Mouse (Mus musculus): ENCODE results near the gene Klk1b3. TPM values are rescaled to one million over a fixed set of nuclear protein-coding genes. Genes with fewer than 3 reads are reported as not detected.
A peak's percentile ranks its signal among the peaks of the same experiment; 100 is the strongest.
"Not testable (repeated sequence)": the region's sequence is repeated elsewhere in the genome, so short reads cannot be mapped to it uniquely, and the experiment has no call there.

Gene Klk1b3
- polyA plus RNA-seq, 1 experiment from 2014 or later = not detected

GRCm38 (mm10) chr7:44240712-44241111 is 42.7 kb downstream of the Klk1b3 start:
- H3K36me3 ChIP-seq = no peaks in the 10 kb centered on the region
- no peaks in the 10 kb centered on the region for H3K27me3 ChIP-seq (ENCODE audit: insufficient read depth, poor library complexity, severe bottlenecking)
- H3K4me3 ChIP-seq = no peak overlapping the region
- 0 out of 2 replicates have a peak, but pooled peaks cover 5% of the 10 kb centered on the region for H3K9me3 ChIP-seq
- peaks cover 7% of the 10 kb centered on the region for H3K4me1 ChIP-seq (replicated peaks)
- DNase-seq (ENCODE audit: low spot score) = no peak
- H3K27ac ChIP-seq = no peak overlapping the region
- 60% methylated on average over 1 of the region's 1 CpGs for WGBS

GRCm38 (mm10) chr7:44241163-44241562 is 43.2 kb downstream of the Klk1b3 start:
- H3K36me3 ChIP-seq = no peaks in the 10 kb centered on the region
- DNase-seq (ENCODE audit: low spot score) = no peak
- peaks cover 9% of the 10 kb centered on the region for H3K4me1 ChIP-seq (replicated peaks)
- H3K27ac ChIP-seq = no peak overlapping the region
- H3K27me3 ChIP-seq (ENCODE audit: insufficient read depth, poor library complexity, severe bottlenecking) = no peaks in the 10 kb centered on the region
- no peak overlapping the region for H3K4me3 ChIP-seq
- 72% methylated on average over 2 of the region's 2 CpGs for WGBS
- 0 out of 2 replicates have a peak, but pooled peaks cover 5% of the 10 kb centered on the region for H3K9me3 ChIP-seq

- Histone ChIP-seq H3K9me3 (0 out of 2 replicates have a peak, but pooled peaks cover 5% of the 10 kb centered on the region), H3K4me3 (no peak overlapping the region), H3K36me3 (peaks cover 14% of the 10 kb centered on the region), H3K27me3 (ENCODE audit: insufficient read depth, poor library complexity, severe bottlenecking) (no peaks in the 10 kb centered on the region), H3K27ac (no peak overlapping the region), H3K4me1 (replicated peaks) (peaks cover 22% of the 10 kb centered on the region)
- no peak for DNase-seq (ENCODE audit: low spot score)
- WGBS = 50% methylated on average over 1 of the region's 1 CpGs
Observed at GRCm38 (mm10) chr7:44244080-44244479, 46.1 kb downstream of the Klk1b3 start.

- DNase-seq (ENCODE audit: low spot score) = peak; percentile 91
- Histone ChIP-seq H3K27me3 (ENCODE audit: insufficient read depth, poor library complexity, severe bottlenecking) (no peaks in the 10 kb centered on the region), H3K4me3 (peak within 1 kb of the TSS; percentile 93), H3K4me1 (replicated peaks) (peaks cover 32% of the 10 kb centered on the region), H3K27ac (peak within 1 kb of the TSS; percentile 97), H3K9me3 (no peaks in the 10 kb centered on the region), H3K36me3 (peaks cover 36% of the 10 kb centered on the region)
- under 1% methylated on average over 62 of the region's 62 CpGs for WGBS
Observed at GRCm38 (mm10) chr7:44246055-44246983, 48.3 kb downstream of the Klk1b3 start, which contains the start of the genes 1700028J19Rik and 2410002F23Rik. Gene 1700028J19Rik (minus strand): TSS chr7:44246695. Gene 2410002F23Rik (plus strand): TSS chr7:44246722.

- peak overlapping the region; percentile 97 for H3K27ac ChIP-seq
- no peaks in the 10 kb centered on the region for H3K9me3 ChIP-seq
- peak overlapping the region; percentile 93 for H3K4me3 ChIP-seq
- under 1% methylated on average over 23 of the region's 23 CpGs for WGBS
- peaks cover 32% of the 10 kb centered on the region for H3K4me1 ChIP-seq (replicated peaks)
- H3K36me3 ChIP-seq = peaks cover 41% of the 10 kb centered on the region
- no peaks in the 10 kb centered on the region for H3K27me3 ChIP-seq (ENCODE audit: insufficient read depth, poor library complexity, severe bottlenecking)
- peak; percentile 75 for DNase-seq (ENCODE audit: low spot score)
Observed at GRCm38 (mm10) chr7:44246984-44247470, 49.0 kb downstream of the Klk1b3 start.

- H3K27ac ChIP-seq = no peak overlapping the region
- peaks cover 34% of the 10 kb centered on the region for H3K4me1 ChIP-seq (replicated peaks)
- H3K27me3 ChIP-seq (ENCODE audit: insufficient read depth, poor library complexity, severe bottlenecking) = no peaks in the 10 kb centered on the region
- 97% methylated on average over 2 of the region's 2 CpGs for WGBS
- H3K36me3 ChIP-seq = peaks cover 51% of the 10 kb centered on the region
- H3K9me3 ChIP-seq = no peaks in the 10 kb centered on the region
- H3K4me3 ChIP-seq = peak overlapping the region; percentile 93
- no peak for DNase-seq (ENCODE audit: low spot score)
Observed at GRCm38 (mm10) chr7:44247971-44248370, 50.0 kb downstream of the Klk1b3 start.

GRCm38 (mm10) chr7:44249248-44249647 is 51.3 kb downstream of the Klk1b3 start:
- WGBS = 96% methylated on average over 4 of the region's 4 CpGs
- Histone ChIP-seq H3K9me3 (no peaks in the 10 kb centered on the region), H3K4me3 (no peak overlapping the region), H3K4me1 (replicated peaks) (peaks cover 36% of the 10 kb centered on the region), H3K27me3 (ENCODE audit: insufficient read depth, poor library complexity, severe bottlenecking) (no peaks in the 10 kb centered on the region), H3K36me3 (peaks cover 63% of the 10 kb centered on the region), H3K27ac (no peak overlapping the region)
- no peak for DNase-seq (ENCODE audit: low spot score)

- not testable (repeated sequence) for H3K9me3 ChIP-seq; H3K27ac ChIP-seq; H3K27me3 ChIP-seq (ENCODE audit: insufficient read depth, poor library complexity, severe bottlenecking); DNase-seq (ENCODE audit: low spot score)
- H3K36me3 ChIP-seq = peaks cover 72% of the 10 kb centered on the region
- H3K4me1 ChIP-seq (replicated peaks) = peaks cover 28% of the 10 kb centered on the region
- H3K4me3 ChIP-seq = peak overlapping the region; percentile 9; the same call in 1 of the 2 replicates
- 92% methylated on average over 17 of the region's 17 CpGs for WGBS
Observed at GRCm38 (mm10) chr7:44250732-44251275, 52.8 kb downstream of the Klk1b3 start.

Other genes starting within 250 kb of the Klk1b3 start
- gene Klk1b8, start 247.5 kb upstream of the Klk1b3 start, polyA plus RNA-seq (2016; fragmentation: Nextera tagmentation; extraction: Ambion mirVana) = not detected in 2 replicates
- gene Klk1b1, start 231.4 kb upstream of the Klk1b3 start, polyA plus RNA-seq (2016; fragmentation: Nextera tagmentation; extraction: Ambion mirVana) = not detected in 2 replicates
- gene Klk1b9, start 222.1 kb upstream of the Klk1b3 start, polyA plus RNA-seq (2016; fragmentation: Nextera tagmentation; extraction: Ambion mirVana) = not detected in 2 replicates
- gene Klk1b11, start 202.3 kb upstream of the Klk1b3 start, polyA plus RNA-seq (2016; fragmentation: Nextera tagmentation; extraction: Ambion mirVana) = not detected in 2 replicates
- gene Klk1b26, start 186.0 kb upstream of the Klk1b3 start, polyA plus RNA-seq (2016; fragmentation: Nextera tagmentation; extraction: Ambion mirVana) = not detected in 2 replicates
- not detected in 2 replicates for gene Klk1b27, start 145.9 kb upstream of the Klk1b3 start, polyA plus RNA-seq (2016; fragmentation: Nextera tagmentation; extraction: Ambion mirVana)
- gene Klk1b21, start 95.9 kb upstream of the Klk1b3 start, polyA plus RNA-seq (2016; fragmentation: Nextera tagmentation; extraction: Ambion mirVana) = not detected in 2 replicates
- not detected in 2 replicates for gene Klk1b22, start 85.5 kb upstream of the Klk1b3 start, polyA plus RNA-seq (2016; fragmentation: Nextera tagmentation; extraction: Ambion mirVana)
- not detected in 2 replicates for gene Klk1b16, start 61.4 kb upstream of the Klk1b3 start, polyA plus RNA-seq (2016; fragmentation: Nextera tagmentation; extraction: Ambion mirVana)
- not detected in 2 replicates for gene Klk1b24, start 10.0 kb upstream of the Klk1b3 start, polyA plus RNA-seq (2016; fragmentation: Nextera tagmentation; extraction: Ambion mirVana)
- not detected in 2 replicates for gene Klk1b4, start 9.2 kb downstream of the Klk1b3 start, polyA plus RNA-seq (2016; fragmentation: Nextera tagmentation; extraction: Ambion mirVana)
- gene Klk1b5, start 17.8 kb downstream of the Klk1b3 start, polyA plus RNA-seq (2016; fragmentation: Nextera tagmentation; extraction: Ambion mirVana) = not detected in 2 replicates
- gene Klk1, start 27.2 kb downstream of the Klk1b3 start, polyA plus RNA-seq (2016; fragmentation: Nextera tagmentation; extraction: Ambion mirVana) = not detected in 2 replicates
- gene Gm36864, start 38.0 kb downstream of the Klk1b3 start, polyA plus RNA-seq (2016; fragmentation: Nextera tagmentation; extraction: Ambion mirVana) = 0.10 TPM in 1 of 2 replicates, not detected in the other
- 1.0 and 1.5 TPM in 2 replicates for gene 1700028J19Rik, start 48.5 kb downstream of the Klk1b3 start, polyA plus RNA-seq (2016; fragmentation: Nextera tagmentation; extraction: Ambion mirVana)
- gene 2410002F23Rik, start 48.5 kb downstream of the Klk1b3 start, polyA plus RNA-seq (2016; fragmentation: Nextera tagmentation; extraction: Ambion mirVana) = 173 and 174 TPM in 2 replicates
- gene Acp4, start 59.2 kb downstream of the Klk1b3 start, polyA plus RNA-seq (2016; fragmentation: Nextera tagmentation; extraction: Ambion mirVana) = 0.09 and 0.12 TPM in 2 replicates
- not detected in 2 replicates for gene Gm15517, start 63.3 kb downstream of the Klk1b3 start, polyA plus RNA-seq (2016; fragmentation: Nextera tagmentation; extraction: Ambion mirVana)
- gene Clec11a, start 108.7 kb downstream of the Klk1b3 start, polyA plus RNA-seq (2016; fragmentation: Nextera tagmentation; extraction: Ambion mirVana) = 1.8 and 2.1 TPM in 2 replicates
- 1.2 and 4.6 TPM in 2 replicates for gene Shank1, start 112.1 kb downstream of the Klk1b3 start, polyA plus RNA-seq (2016; fragmentation: Nextera tagmentation; extraction: Ambion mirVana)
- 2.7 and 3.0 TPM in 2 replicates for gene Syt3, start 185.9 kb downstream of the Klk1b3 start, polyA plus RNA-seq (2016; fragmentation: Nextera tagmentation; extraction: Ambion mirVana)
- 2.1 and 2.7 TPM in 2 replicates for gene 1700008O03Rik, start 187.6 kb downstream of the Klk1b3 start, polyA plus RNA-seq (2016; fragmentation: Nextera tagmentation; extraction: Ambion mirVana)
- gene Lrrc4b, start 230.8 kb downstream of the Klk1b3 start, polyA plus RNA-seq (2016; fragmentation: Nextera tagmentation; extraction: Ambion mirVana) = 1.7 and 4.4 TPM in 2 replicates

Data from hindbrain, embryonic 10.5 days (tissue).